Mouse (Mus musculus) erythroblast, embryonic 14.5 days (primary cell): ENCODE results near the gene Map3k4.

Source experiments
- GATA1 ChIP-seq: IDR thresholded peaks from 2 replicates; pipeline ENCODE4 v1.6.1; 2012; ENCODE audit warnings: low read length, inconsistent platforms, mixed read lengths
- TAL1 ChIP-seq: IDR thresholded peaks from 3 replicates; pipeline ENCODE4 v1.6.1; 2012; ENCODE audit warnings: low read length, inconsistent platforms, mixed read lengths

GRCm38 (mm10) chr17:12364426-12364735, 45.8 kb upstream of the Map3k4 start:
- TF ChIP-seq GATA1 (no peak), TAL1 (no peak)
